Mouse (Mus musculus) heart, embryonic 14.5 days (tissue): ENCODE results near the gene Tbce. TPM values are rescaled to one million over a fixed set of nuclear protein-coding genes. Genes with fewer than 3 reads are reported as not detected.

Source experiments
- polyA plus RNA-seq: library from polyadenylated mRNA; unstranded; fragments of >200 nt; fragmentation: Nextera tagmentation; extraction: Ambion mirVana; gene quantifications from 2 replicates; pipeline ENCODE4 v1.2.1, GENCODE M21; 2014

Gene Tbce
- polyA plus RNA-seq, 1 experiment from 2014 or later: 38.0 TPM

Other genes with a start within 250 kb of the Tbce start
- gene B3galnt2, start 85.2 kb downstream of the Tbce start, polyA plus RNA-seq: 14.5 and 18.5 TPM in 2 replicates
- gene Arid4b, start 23.6 kb upstream of the Tbce start, polyA plus RNA-seq: 43.1 and 44.5 TPM in 2 replicates
- gene Ggps1, start 23.9 kb upstream of the Tbce start, polyA plus RNA-seq: 46.5 and 47.2 TPM in 2 replicates